Mouse (Mus musculus): ENCODE measurements around the gene Sh3gl3.

- TF ChIP-seq CTCF (IDR thresholded peaks at IDR 0.05; ENCODE audit: insufficient read depth, low read depth, low read length) (no peak), POLR2A (IDR thresholded peaks at IDR 0.05; ENCODE audit: insufficient read depth, low read depth, low read length) (no peak)
Measured at GRCm38 (mm10) chr7:82330860-82331259, 157.2 kb downstream of the Sh3gl3 start.
